Mouse (Mus musculus): ENCODE measurements around the gene Cdk15.
A peak's percentile ranks its signal among the peaks of the same experiment; 100 is the strongest.

The Cdk15 gene

DNA sequence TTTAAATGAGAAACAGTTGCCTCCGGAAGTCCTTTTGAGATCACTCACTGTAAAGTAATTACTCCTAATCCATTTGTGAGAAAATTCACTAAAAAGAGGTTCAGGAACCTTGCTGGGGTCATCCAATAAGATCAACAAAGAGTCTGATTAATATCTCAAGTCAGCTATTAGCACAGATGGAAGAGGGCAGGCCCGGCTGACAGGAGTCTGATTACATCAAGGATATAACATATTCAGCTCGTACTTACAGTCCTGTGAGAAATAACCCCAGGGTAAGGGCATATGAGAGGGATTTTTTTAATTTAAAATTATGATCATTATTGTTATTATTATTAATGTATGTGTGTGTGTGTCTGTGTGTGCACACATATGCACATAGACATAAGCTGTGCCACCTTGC lies 15.5 kb downstream of the Cdk15 start:
- no peak for DNase-seq (ENCODE audit: low spot score in 2 of 2)

DNA sequence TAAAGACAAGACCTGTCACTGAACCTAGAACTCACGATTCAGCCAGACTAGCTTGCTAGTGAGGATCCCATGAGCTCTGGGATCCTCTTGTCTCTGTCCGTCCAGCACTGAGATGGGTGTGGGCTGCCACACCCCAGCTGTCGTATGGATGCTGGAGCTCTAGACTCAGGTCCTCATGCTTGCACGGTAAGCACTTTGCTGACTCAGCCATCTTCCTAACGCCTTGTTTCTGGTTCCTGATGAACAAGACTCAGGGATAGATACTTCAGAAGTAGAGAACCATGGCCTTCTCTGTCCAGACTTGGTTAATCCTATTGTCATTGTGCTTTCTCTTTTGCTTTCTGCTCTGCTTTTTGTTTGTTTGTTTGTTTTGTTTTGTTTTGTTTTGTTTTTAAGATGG lies 29.2 kb downstream of the Cdk15 start:
- no peak for DNase-seq (ENCODE audit: low spot score in 2 of 2)

DNA sequence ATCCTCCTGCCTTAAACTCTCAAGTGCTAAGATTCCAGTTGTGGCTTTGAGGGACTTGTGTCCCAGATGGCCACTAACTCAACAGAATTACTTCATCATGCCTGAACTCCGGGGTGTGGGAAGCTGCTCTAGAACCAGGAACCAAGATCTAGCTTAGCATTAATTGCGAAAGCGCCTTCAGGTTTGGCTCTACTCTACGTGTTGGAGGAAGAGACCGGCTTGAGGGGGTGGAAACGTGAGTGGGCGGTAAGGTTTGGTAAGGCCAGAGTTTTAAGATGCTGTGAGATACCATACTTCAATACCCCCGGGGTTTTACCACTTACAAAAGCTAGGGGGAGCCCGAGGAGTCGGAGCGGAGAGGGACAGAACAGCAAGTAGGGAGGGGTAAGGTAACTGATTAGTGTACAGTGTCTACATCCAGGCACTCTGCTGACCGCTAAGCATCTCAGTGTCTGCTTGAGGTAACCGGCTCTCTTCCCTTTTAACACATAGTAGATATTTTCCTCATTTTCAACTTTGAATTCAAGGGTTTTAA lies 29.7 kb downstream of the Cdk15 start:
- no peak for DNase-seq (ENCODE audit: low spot score in 2 of 2)

DNA sequence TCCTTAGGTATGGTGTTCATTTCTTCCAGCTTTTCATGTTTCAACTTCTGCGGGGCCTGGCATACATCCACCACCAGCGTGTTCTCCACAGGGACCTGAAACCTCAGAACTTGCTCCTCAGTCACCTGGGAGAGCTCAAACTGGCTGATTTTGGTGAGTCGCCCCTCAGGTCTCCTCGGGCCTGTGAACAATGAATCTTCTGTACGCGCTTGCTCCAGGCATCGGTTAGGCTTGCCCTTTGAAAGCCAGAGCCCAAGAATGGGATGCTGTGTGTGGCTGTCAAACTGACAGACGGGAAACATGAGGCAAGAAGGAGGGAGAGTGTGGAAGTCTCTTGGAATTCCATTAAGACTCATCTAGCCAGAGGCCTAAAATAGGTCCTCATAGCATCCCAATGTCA lies 31.0 kb downstream of the Cdk15 start:
- no peak for DNase-seq (ENCODE audit: low spot score in 2 of 2)

DNA sequence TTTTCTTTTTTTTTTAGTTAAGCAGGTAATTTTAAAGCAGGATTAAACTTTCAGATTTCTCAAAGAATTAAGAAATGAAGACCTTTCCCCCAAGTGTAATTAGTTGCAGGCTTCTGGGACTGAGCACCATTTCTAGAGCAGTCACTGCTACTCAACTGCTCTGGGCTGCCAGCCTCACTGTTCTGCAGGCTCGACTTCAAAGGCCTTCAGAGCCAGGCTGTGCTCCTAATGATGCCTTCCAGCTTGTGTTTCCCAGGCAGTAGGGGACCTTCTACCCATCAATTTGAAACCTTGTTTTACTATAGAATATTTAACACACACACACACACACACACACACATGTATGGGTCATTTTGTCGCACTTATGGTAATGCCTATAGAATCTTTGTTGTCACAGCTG lies 34.9 kb downstream of the Cdk15 start:
- DNase-seq (ENCODE audit: low spot score in 2 of 2): no peak

DNA sequence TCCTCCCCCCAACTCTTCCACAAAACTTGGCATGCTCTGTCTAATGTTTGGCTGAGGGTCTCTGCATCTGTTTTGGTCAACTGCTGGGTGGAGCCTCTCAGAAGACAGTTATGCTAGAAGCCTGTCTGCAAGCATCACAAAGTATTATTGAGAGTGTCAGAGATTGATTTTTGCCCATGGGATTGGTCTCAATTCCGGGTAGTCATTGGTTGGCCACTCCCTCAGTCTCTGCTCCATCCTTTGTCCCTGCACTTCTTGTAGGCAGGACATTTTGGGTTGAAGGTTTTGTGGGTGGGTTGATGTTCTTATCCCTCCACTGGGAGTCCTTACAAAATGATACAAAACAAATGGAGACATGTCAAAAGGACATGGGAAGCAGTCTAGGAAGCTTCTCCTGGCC lies 39.1 kb downstream of the Cdk15 start:
- DNase-seq (ENCODE audit: low spot score in 2 of 2): no peak

DNA sequence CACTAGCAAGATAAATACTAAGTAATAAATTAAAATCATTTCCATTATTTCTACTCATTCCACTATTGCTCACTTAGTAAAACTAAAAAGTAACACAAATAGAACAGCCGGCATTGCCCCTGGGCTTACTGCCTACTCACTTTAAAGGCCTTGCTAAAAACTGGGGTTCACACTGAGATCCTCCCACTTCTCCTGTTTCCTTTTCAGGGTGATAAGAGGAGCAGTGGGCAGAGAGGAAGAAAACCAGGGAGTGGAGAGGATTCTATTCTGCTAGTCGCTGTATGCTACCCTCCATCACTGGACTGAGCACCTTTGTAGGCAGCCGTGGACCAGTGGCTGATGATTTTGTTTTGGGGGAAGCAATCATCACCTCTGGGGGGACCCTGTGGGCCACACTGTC lies 40.5 kb downstream of the Cdk15 start:
- DNase-seq (ENCODE audit: low spot score in 2 of 2): no peak

DNA sequence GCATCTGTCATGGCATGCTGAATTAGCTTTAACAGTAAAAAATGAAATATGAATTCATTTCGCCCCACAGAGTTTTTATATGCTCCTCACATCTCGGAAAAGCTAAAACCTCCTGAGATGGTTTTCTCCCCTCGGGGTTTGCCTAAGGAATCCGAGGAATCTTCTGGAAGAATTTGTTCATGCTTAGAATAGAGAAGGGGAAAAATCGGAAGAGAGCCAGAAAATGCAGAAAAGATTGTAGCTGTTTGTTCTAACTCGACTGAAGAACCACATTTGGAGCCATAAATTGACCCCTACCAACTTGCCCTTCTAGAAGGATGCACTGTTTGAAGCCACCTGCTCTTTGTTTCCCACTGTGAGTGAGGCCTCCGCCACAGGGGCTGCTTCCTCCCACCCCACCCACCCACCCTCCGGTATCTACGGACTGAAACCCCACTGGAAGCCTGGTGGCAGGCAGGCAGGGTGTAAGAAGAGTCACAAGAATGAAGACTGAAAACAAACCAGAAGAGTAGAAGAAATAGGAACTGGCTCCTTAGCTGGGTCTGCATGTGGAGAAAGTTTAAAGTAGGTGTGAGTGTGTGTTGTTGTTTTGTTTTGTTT lies 41.9 kb downstream of the Cdk15 start:
- DNase-seq (ENCODE audit: low spot score in 2 of 2): no peak

DNA sequence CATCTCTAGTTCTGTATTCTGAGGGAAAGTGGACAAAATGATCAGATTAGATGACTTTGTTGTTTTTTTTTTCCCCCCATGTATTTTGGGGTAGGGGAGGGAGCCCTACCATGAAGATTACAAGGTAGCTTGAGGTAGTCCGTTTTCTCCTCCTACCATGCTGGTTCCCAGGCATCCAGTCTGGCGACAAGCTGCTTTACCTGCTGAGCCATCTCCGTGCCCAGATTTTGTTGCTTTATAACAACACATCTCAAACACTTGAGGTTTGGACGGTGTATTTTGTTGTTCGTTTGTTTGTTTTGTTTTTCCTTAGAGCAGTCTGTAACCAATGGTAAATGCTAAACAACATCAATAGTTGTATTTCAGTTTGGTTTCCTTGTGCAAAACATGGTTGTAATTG lies 50.6 kb downstream of the Cdk15 start:
- no peak for DNase-seq (ENCODE audit: low spot score in 2 of 2)

DNA sequence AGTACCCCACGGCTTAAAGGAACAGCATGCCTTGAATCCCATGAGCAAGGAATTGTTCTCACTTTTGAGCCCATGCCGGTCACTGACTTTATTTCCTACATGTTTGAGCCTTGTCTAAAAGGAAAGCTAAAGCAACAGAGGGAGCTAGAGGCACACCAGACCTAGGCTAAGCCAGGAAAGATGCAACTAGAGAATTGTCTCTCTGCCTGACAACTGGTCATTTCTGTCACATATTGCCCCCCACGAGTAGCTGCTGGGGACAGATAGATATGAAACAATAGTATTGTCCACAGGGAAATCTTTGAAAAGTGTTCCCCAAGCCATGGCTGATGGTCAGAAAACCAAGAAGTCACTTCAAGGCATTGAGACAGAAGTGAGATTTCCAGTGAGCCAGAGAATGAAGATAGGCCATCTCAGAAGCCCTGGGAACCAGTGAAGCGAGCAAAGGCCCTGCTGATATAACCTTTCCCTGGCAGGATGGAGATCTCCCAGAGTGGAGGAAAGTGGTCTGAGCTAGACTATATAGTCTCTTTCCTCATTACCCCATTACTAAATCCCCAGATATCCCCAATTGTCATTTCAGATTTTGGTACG lies 54.7 kb downstream of the Cdk15 start:
- DNase-seq (ENCODE audit: low spot score in 2 of 2): no peak

DNA sequence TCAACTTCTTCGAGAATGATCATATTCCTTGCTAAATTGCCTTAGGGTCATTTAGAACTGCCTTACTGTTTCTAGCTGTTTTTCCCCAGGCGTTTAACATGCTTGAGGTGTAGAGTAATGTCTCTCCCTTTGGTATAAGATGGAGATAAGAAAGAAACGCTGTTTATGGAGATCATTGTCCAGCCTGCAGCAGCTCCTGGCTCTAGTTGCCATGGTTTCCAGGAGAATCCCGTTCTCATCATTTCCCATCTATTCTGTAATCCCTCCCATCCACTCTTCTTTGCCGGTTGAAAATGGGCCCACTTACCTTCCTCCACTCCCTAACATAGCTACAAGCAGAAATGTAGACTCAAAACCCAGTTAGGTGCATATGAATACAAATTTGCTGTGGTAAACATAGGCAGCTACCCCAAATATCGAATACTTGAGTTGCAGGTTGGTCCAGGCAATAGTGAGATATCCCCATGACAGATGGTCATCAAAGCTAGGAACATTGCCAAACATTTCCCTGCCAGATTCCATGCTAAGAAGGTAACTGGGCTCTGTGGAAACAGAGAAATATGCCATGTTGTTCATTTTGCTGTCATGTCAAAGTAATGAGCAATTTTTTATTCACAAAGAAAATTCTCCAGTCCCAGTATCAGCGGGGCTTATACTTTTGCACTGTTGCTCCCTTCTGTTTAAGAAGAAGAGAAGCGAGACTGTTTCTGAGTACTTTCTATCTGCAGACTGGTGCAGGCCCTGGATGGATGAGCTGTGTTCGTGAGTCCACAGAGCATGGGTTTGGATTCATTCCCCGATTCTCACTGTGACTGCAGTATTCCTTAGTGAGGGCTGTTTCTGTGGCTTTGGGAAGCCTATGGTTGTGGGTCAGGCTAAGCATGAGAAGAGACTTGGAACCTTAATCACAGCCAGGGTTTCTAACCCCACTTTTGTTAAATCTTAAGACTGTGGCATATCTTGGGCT lies 55.8 kb downstream of the Cdk15 start:
- DNase-seq (ENCODE audit: low spot score in 2 of 2): no peak

DNA sequence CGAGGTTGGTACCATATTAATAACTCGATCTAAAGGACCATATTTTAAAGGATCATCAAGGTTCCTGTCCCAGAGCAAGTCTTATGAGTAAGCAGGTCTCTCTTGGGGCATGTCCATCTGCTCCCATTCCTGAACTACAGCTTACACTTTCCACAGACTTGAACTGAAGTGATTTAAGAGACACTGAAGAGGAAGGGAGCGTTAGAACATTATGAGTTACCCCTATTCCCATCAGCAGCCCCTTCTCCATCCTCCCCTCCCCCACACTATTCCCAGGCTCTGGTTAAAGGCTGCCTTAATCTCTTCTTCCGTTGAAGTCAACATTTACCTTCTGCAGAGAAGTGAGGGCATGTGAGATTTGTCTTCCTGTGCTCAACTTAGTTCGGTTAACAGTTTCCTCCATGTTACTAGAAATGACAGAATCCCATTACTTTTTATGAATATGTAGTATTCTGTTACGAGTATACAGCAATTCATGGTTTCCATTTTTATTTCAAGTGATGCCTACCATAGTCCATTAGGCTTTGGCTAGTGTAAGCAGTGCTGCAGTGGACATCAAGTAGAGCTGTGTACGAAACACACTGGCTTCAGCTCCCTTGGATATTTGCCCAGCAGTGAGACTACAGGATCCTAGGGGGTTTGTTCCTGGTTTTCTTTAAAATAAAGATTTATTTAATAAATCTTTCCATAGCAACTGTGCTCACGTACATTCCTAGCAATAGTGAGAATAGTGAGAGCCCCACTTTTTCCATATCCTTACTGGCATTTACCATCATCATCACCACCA lies 56.6 kb downstream of the Cdk15 start:
- no peak for DNase-seq (ENCODE audit: low spot score in 2 of 2)

DNA sequence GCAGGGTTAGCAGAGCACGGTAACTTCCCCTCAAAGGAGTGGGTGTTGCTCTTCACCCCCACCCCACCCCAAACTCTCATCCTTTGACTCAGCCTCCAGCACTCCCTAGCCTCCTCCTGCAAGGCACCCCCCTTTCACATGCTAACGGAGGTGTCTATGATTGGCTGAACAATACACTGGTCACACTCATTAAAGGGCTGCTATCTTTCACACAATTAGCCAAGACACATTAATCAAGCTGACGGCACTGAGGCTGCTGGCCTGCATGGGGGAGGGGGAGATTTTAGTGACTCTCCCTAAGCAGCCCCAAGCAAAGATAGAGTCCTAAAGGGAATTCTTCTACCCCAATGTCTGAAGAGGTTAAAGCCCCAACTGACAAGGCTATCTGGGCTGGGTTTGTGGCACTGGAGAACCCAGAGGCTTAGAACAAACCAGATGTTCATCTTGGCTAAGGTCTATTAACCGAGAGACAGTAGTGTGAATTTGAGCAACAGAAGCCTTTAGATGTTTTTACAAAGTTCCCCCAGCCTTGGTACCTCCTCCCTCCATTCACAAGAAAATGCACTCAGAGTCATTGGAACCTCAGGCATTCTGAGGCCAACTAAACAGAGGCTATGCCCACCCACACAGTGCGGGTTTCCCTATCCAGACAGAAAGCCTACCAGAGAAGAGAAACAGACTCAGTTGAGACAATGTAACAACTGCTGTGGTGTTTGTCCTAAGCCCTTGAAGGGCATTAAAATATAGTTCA lies 58.5 kb downstream of the Cdk15 start:
- no peak for DNase-seq (ENCODE audit: low spot score in 2 of 2)

DNA sequence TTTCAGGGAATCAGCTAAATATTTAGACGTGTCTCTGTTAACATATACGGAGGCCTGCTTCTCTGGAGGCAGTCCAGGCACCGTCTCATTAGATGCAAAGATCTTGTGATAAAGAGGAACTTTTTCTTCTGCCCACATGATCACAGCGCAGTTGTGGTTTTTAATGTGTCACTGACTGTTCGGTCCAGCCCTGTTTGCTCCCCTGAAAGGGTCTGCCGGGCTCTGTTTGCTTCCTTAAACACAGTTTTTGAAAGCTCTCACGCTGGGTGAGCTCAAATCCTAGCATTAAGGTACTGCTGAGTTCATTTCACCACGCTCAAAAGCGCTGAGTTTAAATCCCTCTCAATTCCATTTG lies 59.3 kb downstream of the Cdk15 start:
- DNase-seq (ENCODE audit: low spot score in 2 of 2): peak; percentile 39 to 54

DNA sequence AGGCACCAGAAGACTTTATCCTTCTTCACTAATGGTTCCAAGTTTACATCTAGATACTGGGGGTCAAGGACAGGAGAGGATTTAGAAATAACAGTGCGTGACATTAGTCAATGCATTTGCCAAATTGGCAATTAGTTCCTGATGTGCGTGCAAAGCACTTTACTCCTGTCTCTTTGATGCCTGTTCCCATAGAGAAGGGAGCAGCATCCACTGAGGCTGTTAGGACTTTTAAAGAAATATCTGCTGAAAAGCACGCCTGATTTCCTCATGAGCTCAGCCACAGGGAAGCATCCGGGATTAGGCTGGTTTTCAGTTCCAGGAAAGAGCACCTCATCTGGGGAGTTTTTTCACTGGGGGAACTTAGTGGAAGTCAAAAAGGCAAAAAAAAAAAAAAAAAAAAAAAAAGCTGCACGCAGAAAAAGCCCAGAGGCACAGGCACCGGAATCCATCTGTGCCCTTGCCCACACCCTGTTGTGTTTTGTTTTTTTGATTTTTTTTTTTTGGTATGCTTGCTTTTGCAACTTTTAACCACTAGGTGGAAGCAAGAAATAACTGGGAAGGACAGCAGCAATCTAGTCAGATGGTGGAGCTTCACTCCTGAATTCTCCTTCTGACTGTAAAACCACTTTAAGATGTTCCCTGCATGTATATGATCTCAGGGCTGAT lies 59.8 kb downstream of the Cdk15 start:
- DNase-seq (ENCODE audit: low spot score in 2 of 2): peak in 1 of 2 experiments; percentile 6

DNA sequence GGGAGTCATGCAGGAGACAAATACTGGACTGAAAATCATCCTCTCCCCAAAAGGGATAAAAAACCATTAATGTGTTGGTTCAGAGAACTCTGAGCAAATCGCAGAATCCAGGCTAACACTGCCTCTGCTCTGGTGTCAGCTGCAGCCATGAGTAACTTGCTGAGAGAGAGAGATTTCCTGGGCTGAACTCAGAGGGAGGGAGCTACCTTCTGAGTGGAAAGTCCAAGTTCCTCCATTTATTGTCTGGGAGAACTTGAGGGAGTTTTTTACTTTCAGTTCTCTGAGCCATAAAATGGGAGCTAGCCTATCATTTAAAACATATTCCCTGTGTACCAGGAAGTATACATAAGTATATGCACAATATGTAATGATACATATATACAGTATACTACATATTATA lies 60.7 kb downstream of the Cdk15 start:
- no peak for DNase-seq (ENCODE audit: low spot score in 2 of 2)

DNA sequence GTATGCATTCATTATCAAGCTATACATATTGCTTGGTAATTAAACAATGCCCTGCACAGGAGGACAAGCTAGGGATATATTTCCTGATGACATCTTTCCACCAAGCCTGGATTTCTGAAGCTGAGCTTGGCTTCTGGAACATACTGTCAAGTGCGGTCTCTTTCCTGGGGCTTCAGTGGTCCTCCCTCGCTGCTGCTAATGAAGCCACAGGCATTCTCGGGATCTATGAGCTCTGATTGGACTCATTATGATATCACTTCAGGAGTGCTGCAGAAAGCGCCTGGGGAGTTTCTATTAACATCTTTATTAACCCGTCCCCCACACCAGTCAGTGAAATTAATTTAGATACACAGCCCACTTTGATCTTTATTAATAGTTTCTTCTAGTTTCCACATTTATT lies 62.2 kb downstream of the Cdk15 start:
- no peak for DNase-seq (ENCODE audit: low spot score in 2 of 2)

DNA sequence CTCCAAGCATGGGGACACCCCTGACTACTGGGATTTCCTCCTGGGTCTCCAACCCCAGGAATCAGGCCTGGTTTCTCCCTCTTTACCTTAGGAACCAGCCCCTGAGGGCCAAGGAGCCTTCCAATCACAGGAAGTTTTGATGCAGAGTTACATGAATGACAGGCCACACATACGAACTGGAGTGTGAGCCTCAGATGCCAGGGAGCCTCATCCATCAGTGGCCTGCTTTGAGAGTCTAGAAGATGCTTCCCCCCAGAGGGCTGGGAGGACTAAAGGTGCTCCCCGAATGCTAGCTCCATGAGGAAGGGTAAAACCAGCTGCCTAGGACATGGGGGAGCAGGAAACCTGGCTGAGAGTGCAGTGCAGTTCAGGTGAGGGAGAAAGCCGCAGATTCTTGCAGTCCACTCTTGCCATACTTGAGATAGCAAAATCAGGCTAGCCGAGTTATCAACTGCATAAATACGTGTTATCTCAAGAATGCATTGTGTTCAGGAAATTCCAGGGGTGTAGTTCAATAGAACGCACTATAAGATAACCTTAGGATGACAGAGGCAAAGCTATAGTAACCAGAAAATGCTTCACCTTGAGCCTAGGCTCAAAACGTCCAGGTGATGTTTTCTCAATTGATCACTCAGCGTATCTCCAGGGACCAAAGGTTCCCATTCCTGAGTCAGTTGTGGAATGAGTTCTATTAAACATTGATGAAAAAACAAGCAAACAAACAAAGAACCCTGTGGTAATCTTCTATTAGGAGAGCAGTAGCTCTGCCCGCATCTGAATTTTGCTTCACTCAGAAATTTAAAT lies 64.6 kb downstream of the Cdk15 start:
- DNase-seq (ENCODE audit: low spot score in 2 of 2): no peak

DNA sequence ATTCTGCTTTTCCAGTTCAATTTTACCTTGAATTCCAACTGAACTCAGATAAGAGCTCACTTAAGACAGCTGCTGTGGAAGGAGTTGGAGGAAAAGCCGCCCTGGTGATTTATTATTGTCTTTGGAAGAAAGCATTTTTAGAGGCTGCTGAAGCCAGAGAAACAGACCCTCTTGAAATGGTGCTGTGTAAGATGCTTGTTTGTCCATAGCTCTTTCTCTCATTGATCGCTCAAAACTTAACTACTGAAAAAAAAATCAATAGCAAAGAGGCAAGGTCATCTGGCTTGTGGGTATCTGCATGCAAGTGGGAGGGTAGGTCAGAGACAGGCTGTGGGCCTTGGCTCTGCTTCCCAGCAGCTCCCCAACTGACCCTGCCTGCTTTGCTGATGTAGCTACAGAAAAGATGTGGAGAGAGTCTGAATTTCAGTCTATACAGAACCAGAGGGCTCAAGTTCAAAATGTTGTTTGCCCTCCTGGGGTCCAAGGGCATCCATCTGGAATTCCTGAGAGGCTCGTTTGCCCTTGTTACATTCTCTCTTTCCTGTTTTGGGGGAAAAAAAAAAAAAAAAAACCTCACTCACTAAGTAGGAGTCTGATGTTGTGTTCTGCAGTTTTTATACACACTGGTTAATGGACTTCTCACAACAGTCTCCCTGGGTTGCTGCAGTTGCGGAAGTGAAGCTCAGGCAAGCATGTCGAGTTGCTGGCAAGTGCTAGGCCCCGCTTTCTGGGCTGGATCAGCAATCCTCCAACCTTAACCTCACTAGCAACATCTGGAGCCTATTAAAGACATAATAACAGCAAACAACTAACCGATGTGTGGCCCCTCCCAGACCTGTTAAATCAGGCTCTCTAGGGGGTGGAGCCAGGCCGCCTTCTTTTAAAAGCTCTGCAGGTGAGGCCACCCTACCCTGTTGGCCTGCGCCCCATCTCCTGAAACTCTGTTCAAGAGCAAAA lies 65.5 kb downstream of the Cdk15 start:
- no peak for DNase-seq (ENCODE audit: low spot score in 2 of 2)

Measured in spleen, postnatal 36 days (tissue).